Mouse (Mus musculus) heart, postnatal 0 days (tissue): ENCODE data around the gene Lefty2. TPM values are rescaled to one million over a fixed set of nuclear protein-coding genes. Genes with fewer than 3 reads are reported as not detected.

ENCODE experiments used
- ATAC-seq: fragments of 200-750 bp; cut with Nextera tagmentation; 2 replicates; pipeline ENCODE4 v1.8.0; 2017; ENCODE audit warnings: low read depth, moderate number of reproducible peaks, moderate library complexity; ENCODE audit not compliant: insufficient read depth
- DNase-seq: peaks from one replicate; pipeline ENCODE4 v3.0.0-alpha.2; 2016; ENCODE audit warnings: low spot score
- H3K27ac ChIP-seq: fragments of 300-500 bp; sonication (generic); 2 replicates; pipeline ENCODE4 v1.5.1; 2014; ENCODE audit warnings: low read depth, mild to moderate bottlenecking
- H3K27me3 ChIP-seq: fragments of 300-500 bp; sonication (generic); 2 replicates; pipeline ENCODE4 v1.6.1; 2014; ENCODE audit warnings: low read length, mixed read lengths; ENCODE audit not compliant: control insufficient read depth, insufficient read depth
- H3K36me3 ChIP-seq: fragments of 300-500 bp; sonication (generic); replicated peaks from 2 replicates; pipeline ENCODE4 v1.6.1; 2014; ENCODE audit warnings: low read length, mixed read lengths; ENCODE audit not compliant: control insufficient read depth, insufficient read depth
- H3K4me1 ChIP-seq: fragments of 300-500 bp; sonication (generic); 2 replicates; pipeline ENCODE4 v1.6.1; 2014; ENCODE audit warnings: antibody characterized with exemption; ENCODE audit not compliant: control insufficient read depth, insufficient read depth
- H3K4me2 ChIP-seq: fragments of 300-500 bp; sonication (generic); 2 replicates; pipeline ENCODE4 v1.6.1; 2014; ENCODE audit warnings: low read depth, mild to moderate bottlenecking, low read length, moderate library complexity
- H3K4me3 ChIP-seq: fragments of 300-500 bp; sonication (generic); 2 replicates; pipeline ENCODE4 v1.5.1; 2014; ENCODE audit warnings: low read depth, low read length
- H3K9ac ChIP-seq: fragments of 300-500 bp; sonication (generic); replicated peaks from 2 replicates; pipeline ENCODE4 v1.6.1; 2014; ENCODE audit warnings: low read depth, low read length, mixed read lengths
- H3K9me3 ChIP-seq: fragments of 300-500 bp; sonication (generic); replicated peaks from 2 replicates; pipeline ENCODE4 v1.6.1; 2016; ENCODE audit warnings: low read length; ENCODE audit not compliant: control insufficient read depth
- CTCF ChIP-seq: IDR thresholded peaks from 2 replicates; pipeline ENCODE4 v1.5.1; 2016; ENCODE audit warnings: antibody characterized with exemption, control low read depth, low read depth
- EP300 ChIP-seq: IDR thresholded peaks from 2 replicates; pipeline ENCODE4 v1.6.1; 2016; ENCODE audit warnings: antibody characterized with exemption, low read depth
- WGBS: fragments of 180-500 bp; shearing (Covaris S2); extraction: QIAGEN DNeasy Blood & Tissue Kit; methylation state at CpG from one replicate; pipeline ENCODE4 v1.1.7; 2014; 5-methylcytosine and 5-hydroxymethylcytosine counted together
- polyA plus RNA-seq: library from polyadenylated mRNA; unstranded; fragments of >200 nt; fragmentation: Nextera tagmentation; extraction: Ambion mirVana; gene quantifications from 2 replicates; pipeline ENCODE4 v1.2.1, GENCODE M21; 2015
- total RNA-seq: library from RNA; depleted of rRNA; stranded (reverse); fragments of >200 nt; gene quantifications from 2 replicates; pipeline ENCODE4 v1.2.3, GENCODE M21; 2014; ENCODE audit warnings: low replicate concordance

The Lefty2 gene
- total and polyA plus RNA-seq, 2 experiments from 2014 or later, result 0.07 TPM; not detected in 1

- DNase-seq, result no peak
- no peak for ATAC-seq
- Histone ChIP-seq H3K4me3 (peak overlapping the region; percentile 69; the same call in 1 of the 2 replicates), H3K9ac (no peak overlapping the region), H3K4me2 (peak overlapping the region; percentile 80), H3K27ac (no peak overlapping the region), H3K4me1 (peaks cover 12% of the 10 kb centered on the region), H3K27me3 (no peaks in the 10 kb centered on the region), H3K36me3 (peaks cover 17% of the 10 kb centered on the region), H3K9me3 (no peaks in the 10 kb centered on the region)
- WGBS, result 70% methylated on average over 6 of the region's 6 CpGs
- TF ChIP-seq EP300 (no peak), CTCF (no peak)
Measured at GRCm38 (mm10) chr1:180905307-180905706, 12.4 kb downstream of the Lefty2 start.

- Histone ChIP-seq H3K9ac (no peak overlapping the region), H3K9me3 (no peaks in the 10 kb centered on the region), H3K4me2 (no peak overlapping the region), H3K4me3 (no peak overlapping the region), H3K4me1 (peaks cover 12% of the 10 kb centered on the region), H3K27ac (no peak overlapping the region), H3K36me3 (peaks cover 17% of the 10 kb centered on the region), H3K27me3 (no peaks in the 10 kb centered on the region)
- ATAC-seq (no peak), DNase-seq (no peak)
- WGBS, result 92% methylated on average over 17 of the region's 17 CpGs
- no peak for TF ChIP-seq CTCF
- TF ChIP-seq EP300, result no peak
Measured at GRCm38 (mm10) chr1:180905876-180906275, 13.0 kb downstream of the Lefty2 start.

- H3K4me3 ChIP-seq, result no peak overlapping the region
- H3K27ac ChIP-seq, result no peak overlapping the region
- H3K9ac ChIP-seq, result no peak overlapping the region
- no peak for DNase-seq
- H3K9me3 ChIP-seq, result no peaks in the 10 kb centered on the region
- H3K4me2 ChIP-seq, result no peak overlapping the region
- H3K27me3 ChIP-seq, result no peaks in the 10 kb centered on the region
- H3K36me3 ChIP-seq, result peaks cover 17% of the 10 kb centered on the region
- no peak for ATAC-seq
- 90% methylated on average over 23 of the region's 24 CpGs for WGBS
- no peak for TF ChIP-seq CTCF
- no peak for TF ChIP-seq EP300
- peaks cover 12% of the 10 kb centered on the region for H3K4me1 ChIP-seq
Measured at GRCm38 (mm10) chr1:180906461-180907147, 13.7 kb downstream of the Lefty2 start.

GRCm38 (mm10) chr1:180911138-180911537, 18.2 kb downstream of the Lefty2 start:
- TF ChIP-seq EP300, result no peak
- peak; percentile 51 for TF ChIP-seq CTCF
- H3K4me1 ChIP-seq, result peaks cover 6% of the 10 kb centered on the region; the same call in 1 of the 2 replicates
- peak overlapping the region; percentile 17 for H3K4me2 ChIP-seq
- DNase-seq (peak; percentile 50), ATAC-seq (no peak)
- no peak overlapping the region for H3K4me3 ChIP-seq
- no peaks in the 10 kb centered on the region for H3K9me3 ChIP-seq
- H3K27me3 ChIP-seq, result no peaks in the 10 kb centered on the region
- H3K9ac ChIP-seq, result no peak overlapping the region
- H3K27ac ChIP-seq, result no peak overlapping the region
- H3K36me3 ChIP-seq, result peaks cover 12% of the 10 kb centered on the region
- 37% methylated on average over 8 of the region's 8 CpGs for WGBS

- ATAC-seq, result no peak
- no peak for TF ChIP-seq CTCF
- no peak for TF ChIP-seq EP300
- no peak overlapping the region for H3K9ac ChIP-seq
- H3K27ac ChIP-seq, result no peak overlapping the region
- H3K27me3 ChIP-seq, result no peaks in the 10 kb centered on the region
- no peak overlapping the region for H3K4me3 ChIP-seq
- H3K9me3 ChIP-seq, result no peaks in the 10 kb centered on the region
- H3K36me3 ChIP-seq, result peaks cover 6% of the 10 kb centered on the region
- no peak for DNase-seq
- peaks cover 6% of the 10 kb centered on the region; the same call in 1 of the 2 replicates for H3K4me1 ChIP-seq
- H3K4me2 ChIP-seq, result peak overlapping the region; percentile 17
- WGBS, result 52% methylated on average over 19 of the region's 20 CpGs
Measured at GRCm38 (mm10) chr1:180911653-180912287, 18.9 kb downstream of the Lefty2 start.
